Mouse (Mus musculus): ENCODE measurements around the gene Zfyve16.

GRCm38 (mm10) chr13:92578210-92578609 lies 47.5 kb upstream of the Zfyve16 start:
- TF ChIP-seq CTCF (IDR thresholded peaks at IDR 0.05; ENCODE audit: insufficient read depth, low read depth, low read length) (no peak), POLR2A (IDR thresholded peaks at IDR 0.05; ENCODE audit: insufficient read depth, low read depth, low read length) (no peak)
